Mouse (Mus musculus): Measurements from ENCODE around the gene Hist1h3f.
A peak's percentile ranks its signal among the peaks of the same experiment; 100 is the strongest.
"Not testable (repeated sequence)": the region's sequence is repeated elsewhere in the genome, so short reads cannot be mapped to it uniquely, and the experiment has no call there.

Hist1h3f gene

GRCm38 (mm10) chr13:23562699-23563462 lies 19.0 kb downstream of the Hist1h3f start:
- peak; percentile 46 for DNase-seq (ENCODE audit: low read depth, low spot score)

GRCm38 (mm10) chr13:23564482-23564881 lies 20.6 kb downstream of the Hist1h3f start:
- DNase-seq (ENCODE audit: low read depth, low spot score): no peak

GRCm38 (mm10) chr13:23570261-23571021 lies 26.6 kb downstream of the Hist1h3f start:
- not testable (repeated sequence) for DNase-seq (ENCODE audit: low read depth, low spot score)

GRCm38 (mm10) chr13:23571022-23571503 lies 27.2 kb downstream of the Hist1h3f start, which contains the start of the genes Hist1h2ae and Hist1h2bg:
Gene Hist1h2ae, minus strand, starts transcription at chr13:23571220.
Gene Hist1h2bg, plus strand, starts transcription at chr13:23571396.
- DNase-seq (ENCODE audit: low read depth, low spot score): peak; percentile 92

- not testable (repeated sequence) for DNase-seq (ENCODE audit: low read depth, low spot score)
Observed at GRCm38 (mm10) chr13:23571504-23572217, 27.8 kb downstream of the Hist1h3f start.

GRCm38 (mm10) chr13:23572218-23573033 lies 28.6 kb downstream of the Hist1h3f start:
- DNase-seq (ENCODE audit: low read depth, low spot score): no peak

GRCm38 (mm10) chr13:23573034-23573897 lies 29.4 kb downstream of the Hist1h3f start:
- DNase-seq (ENCODE audit: low read depth, low spot score): not testable (repeated sequence)

- DNase-seq (ENCODE audit: low read depth, low spot score): peak; percentile 91
Observed at GRCm38 (mm10) chr13:23573898-23574524, 30.2 kb downstream of the Hist1h3f start, which contains the start of the genes Hist1h2bf and Hist1h2ad. Gene Hist1h2bf, minus strand, starts transcription at chr13:23574196. Gene Hist1h2ad, plus strand, starts transcription at chr13:23574381.

- DNase-seq (ENCODE audit: low read depth, low spot score): not testable (repeated sequence)
Observed at GRCm38 (mm10) chr13:23574546-23575170, 30.8 kb downstream of the Hist1h3f start.

GRCm38 (mm10) chr13:23575271-23575851 lies 31.5 kb downstream of the Hist1h3f start, which contains the start of gene Hist1h3d:
Gene Hist1h3d, plus strand, starts transcription at chr13:23575763.
- peak; percentile 71 for DNase-seq (ENCODE audit: low read depth, low spot score)

- not testable (repeated sequence) for DNase-seq (ENCODE audit: low read depth, low spot score)
Observed at GRCm38 (mm10) chr13:23575864-23576313, 32.0 kb downstream of the Hist1h3f start.

- no peak for DNase-seq (ENCODE audit: low read depth, low spot score)
Observed at GRCm38 (mm10) chr13:23576351-23576881, 32.6 kb downstream of the Hist1h3f start.

- no peak for DNase-seq (ENCODE audit: low read depth, low spot score)
Observed at GRCm38 (mm10) chr13:23576906-23577639, 33.2 kb downstream of the Hist1h3f start.

- DNase-seq (ENCODE audit: low read depth, low spot score): no peak
Observed at GRCm38 (mm10) chr13:23577835-23578234, 34.0 kb downstream of the Hist1h3f start.

- peak; percentile 96 for DNase-seq (ENCODE audit: low read depth, low spot score)
Observed at GRCm38 (mm10) chr13:23581408-23582218, 37.8 kb downstream of the Hist1h3f start, which contains the start of gene Hist1h4d. Gene Hist1h4d, plus strand, starts transcription at chr13:23581598.
